Mouse (Mus musculus) small intestine, adult 2 months (tissue): ENCODE results near the gene Th. TPM values are rescaled to one million over a fixed set of nuclear protein-coding genes. Genes with fewer than 3 reads are reported as not detected.

ENCODE experiments used
- H3K27ac ChIP-seq: fragments of 200-500 bp; 2 replicates; pipeline ENCODE4 v1.5.1; 2012; ENCODE audit warnings: low read depth, low read length, control low read depth, inconsistent platforms; ENCODE audit not compliant: insufficient read depth
- H3K27me3 ChIP-seq: fragments of 200-500 bp; 2 replicates; pipeline ENCODE4 v1.6.1; 2012; ENCODE audit warnings: mild to moderate bottlenecking, moderate library complexity, low read length, inconsistent platforms; ENCODE audit not compliant: control insufficient read depth, insufficient read depth
- H3K36me3 ChIP-seq: fragments of 200-500 bp; 2 replicates; pipeline ENCODE4 v1.6.1; 2012; ENCODE audit warnings: mild to moderate bottlenecking, low read length, control low read depth, inconsistent platforms; ENCODE audit not compliant: control insufficient read depth, insufficient read depth
- H3K4me1 ChIP-seq: fragments of 200-500 bp; 2 replicates; pipeline ENCODE4 v1.6.1; 2012; ENCODE audit warnings: low read length, inconsistent platforms, mixed read lengths; ENCODE audit not compliant: control insufficient read depth, insufficient read depth, insufficient read length
- H3K4me3 ChIP-seq: fragments of 200-500 bp; 2 replicates; pipeline ENCODE4 v1.5.1; 2012; ENCODE audit warnings: low read depth, mild to moderate bottlenecking, control low read depth, inconsistent platforms, low read length, moderate library complexity
- CTCF ChIP-seq: fragments of 200-500 bp; IDR thresholded peaks from 2 replicates; pipeline ENCODE4 v1.5.1; 2012; ENCODE audit warnings: low read depth, mild to moderate bottlenecking, control low read depth, inconsistent platforms, low read length, moderate library complexity, mixed read lengths; ENCODE audit not compliant: insufficient replicate concordance, insufficient read length; ENCODE audit errors: extremely low read depth
- POLR2A ChIP-seq: fragments of 200-500 bp; IDR thresholded peaks from 2 replicates; pipeline ENCODE4 v1.6.1; 2012; ENCODE audit warnings: low read depth, mild to moderate bottlenecking, control low read depth, inconsistent platforms, low read length, moderate library complexity
- WGBS: fragments of 180-500 bp; shearing (Covaris S2); methylation state at CpG from one replicate; pipeline ENCODE4 v1.1.7; 2018; 5-methylcytosine and 5-hydroxymethylcytosine counted together
- polyA plus RNA-seq: library from polyadenylated mRNA; depleted of rRNA; stranded (reverse); fragments of >200 nt; gene quantifications from 2 replicates; pipeline ENCODE4 v1.2.3, GENCODE M21; 2012

Gene Th
- polyA plus RNA-seq, 1 experiment: 2.3 TPM

- Histone ChIP-seq H3K27ac (no peak overlapping the region), H3K4me3 (no peak overlapping the region), H3K27me3 (no peaks in the 10 kb centered on the region; the same call in 1 of the 2 replicates), H3K36me3 (no peaks in the 10 kb centered on the region), H3K4me1 (no peaks in the 10 kb centered on the region)
- 5% methylated on average over 1 of the region's 1 CpGs for WGBS
- no peak for TF ChIP-seq POLR2A
Observed at GRCm38 (mm10) chr7:142949568-142949967, 18.6 kb upstream of the Th start.

- Histone ChIP-seq H3K36me3 (no peaks in the 10 kb centered on the region), H3K4me1 (peaks cover 5% of the 10 kb centered on the region; the same call in 1 of the 2 replicates), H3K27ac (no peak overlapping the region), H3K27me3 (no peaks in the 10 kb centered on the region), H3K4me3 (no peak overlapping the region)
- no peak for TF ChIP-seq POLR2A
- TF ChIP-seq CTCF: no peak
Observed at GRCm38 (mm10) chr7:142937631-142938030, 6.7 kb upstream of the Th start.

DNA sequence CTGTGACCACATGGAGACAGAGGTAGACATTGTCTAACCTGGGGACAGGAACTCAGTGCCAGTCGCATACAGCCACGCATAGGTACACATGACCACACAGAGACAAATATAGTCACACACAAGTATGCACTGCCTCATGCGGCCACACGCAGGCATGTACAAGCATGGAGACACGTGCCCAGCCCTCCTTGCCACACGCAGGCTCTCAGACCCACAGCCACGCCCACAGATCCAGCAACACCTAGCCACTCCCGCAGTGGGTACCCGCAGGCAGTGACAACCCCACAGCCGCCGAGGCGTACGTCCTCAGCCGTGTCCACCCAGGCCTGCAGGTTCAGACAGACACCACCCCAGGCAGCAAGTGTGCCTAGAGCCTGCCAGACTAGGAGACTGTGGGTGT lies 4.8 kb upstream of the Th start:
- no peaks in the 10 kb centered on the region for H3K36me3 ChIP-seq
- no peak overlapping the region for H3K27ac ChIP-seq
- TF ChIP-seq POLR2A: no peak
- no peak for TF ChIP-seq CTCF
- H3K27me3 ChIP-seq: no peaks in the 10 kb centered on the region
- H3K4me1 ChIP-seq: peaks cover 11% of the 10 kb centered on the region; the same call in 1 of the 2 replicates
- no peak overlapping the region for H3K4me3 ChIP-seq
- WGBS: 29% methylated on average over 14 of the region's 14 CpGs

- peak overlapping the region; percentile 28; the same call in 1 of the 2 replicates for H3K27ac ChIP-seq
- no peaks in the 10 kb centered on the region for H3K27me3 ChIP-seq
- H3K4me3 ChIP-seq: no peak overlapping the region
- H3K4me1 ChIP-seq: peaks cover 12% of the 10 kb centered on the region
- TF ChIP-seq POLR2A: no peak
- no peak for TF ChIP-seq CTCF
- H3K36me3 ChIP-seq: no peaks in the 10 kb centered on the region
- WGBS: 30% methylated on average over 3 of the region's 3 CpGs
Observed at GRCm38 (mm10) chr7:142932469-142932868, 1.5 kb upstream of the Th start.

DNA sequence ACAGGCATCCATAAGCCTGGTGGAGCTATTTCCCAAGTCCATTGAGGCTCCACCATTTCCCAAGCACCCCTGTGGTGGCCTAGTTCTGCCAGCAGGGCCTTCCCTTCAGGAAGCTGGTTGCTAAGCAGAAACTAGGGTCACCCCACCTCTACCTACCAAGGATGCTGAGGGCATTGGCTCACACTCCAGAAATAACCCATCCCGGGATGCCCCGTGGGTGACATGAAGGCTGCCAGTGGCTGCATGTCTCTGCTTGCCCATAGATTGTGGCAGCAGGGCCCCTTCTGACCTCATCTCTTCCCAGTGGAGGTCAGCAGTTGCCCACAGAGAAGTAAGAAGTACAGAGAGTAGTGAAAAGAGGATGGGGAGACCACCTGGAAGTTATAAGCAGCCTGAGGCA lies 1.4 kb downstream of the Th start:
- Histone ChIP-seq H3K27me3 (no peaks in the 10 kb centered on the region), H3K4me1 (peaks cover 7% of the 10 kb centered on the region), H3K36me3 (no peaks in the 10 kb centered on the region), H3K27ac (no peak overlapping the region), H3K4me3 (no peak overlapping the region)
- TF ChIP-seq CTCF (no peak), POLR2A (no peak)
- WGBS: 87% methylated on average over 2 of the region's 2 CpGs

GRCm38 (mm10) chr7:142927293-142927692 lies 3.6 kb downstream of the Th start:
- Histone ChIP-seq H3K27ac (no peak overlapping the region), H3K27me3 (no peaks in the 10 kb centered on the region), H3K4me3 (no peak overlapping the region), H3K36me3 (no peaks in the 10 kb centered on the region), H3K4me1 (peaks cover 6% of the 10 kb centered on the region)
- no peak for TF ChIP-seq CTCF
- WGBS: 32% methylated on average over 8 of the region's 8 CpGs

DNA sequence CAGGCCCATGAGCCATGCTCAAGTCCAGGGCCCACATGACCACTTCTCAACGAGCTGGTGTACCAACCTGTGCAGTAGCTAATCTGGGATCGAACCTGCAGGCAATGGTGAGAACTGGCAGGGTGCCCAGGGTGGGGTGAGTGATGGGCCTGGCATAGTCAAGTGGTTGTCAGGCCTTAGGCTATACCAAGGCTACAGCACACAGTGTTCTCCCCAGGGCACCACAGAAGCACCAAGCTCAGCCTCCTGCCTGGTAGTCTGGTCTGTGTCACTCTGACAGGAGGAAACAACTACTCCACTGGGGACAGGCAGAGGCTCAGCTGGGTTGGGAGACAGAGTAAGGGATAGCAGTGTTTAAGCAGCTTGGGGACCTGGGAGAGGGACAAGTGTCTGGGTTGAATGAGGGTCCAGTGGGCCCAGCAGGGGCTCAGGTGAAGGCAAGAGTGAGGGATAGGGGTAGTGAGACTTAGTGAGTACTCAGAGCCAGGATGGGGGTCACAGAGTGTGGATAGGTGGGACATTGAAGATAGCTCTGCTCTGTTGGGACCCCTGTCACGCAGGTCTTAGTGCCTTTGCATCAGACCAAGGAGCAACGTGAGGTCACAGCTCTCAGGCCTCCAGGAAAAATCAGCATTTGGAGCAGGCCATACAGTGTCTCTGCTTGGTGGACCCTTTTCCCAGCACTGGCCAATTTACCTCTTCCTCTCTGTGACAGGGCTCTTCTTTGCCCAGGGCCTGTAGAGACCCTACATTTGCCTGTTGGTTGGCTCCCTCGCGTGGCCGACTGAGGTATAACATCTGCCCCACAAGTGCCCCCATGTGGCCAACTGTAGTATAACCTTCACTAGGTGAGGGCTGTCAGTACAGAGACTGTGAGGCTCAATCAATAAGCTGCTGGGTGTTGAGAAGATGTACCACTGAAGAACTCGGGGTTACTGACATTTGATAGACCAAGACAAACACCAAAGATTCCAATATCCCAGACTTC lies 12.0 kb downstream of the Th start:
- no peak; the same call in 1 of the 2 replicates for TF ChIP-seq POLR2A
- TF ChIP-seq CTCF: peak; percentile 100
- H3K36me3 ChIP-seq: no peaks in the 10 kb centered on the region
- WGBS: 35% methylated on average over 8 of the region's 8 CpGs
- no peak overlapping the region for H3K27ac ChIP-seq
- H3K4me3 ChIP-seq: no peak overlapping the region
- H3K4me1 ChIP-seq: no peaks in the 10 kb centered on the region
- no peaks in the 10 kb centered on the region for H3K27me3 ChIP-seq

GRCm38 (mm10) chr7:142917659-142918058 lies 13.3 kb downstream of the Th start:
- 69% methylated on average over 5 of the region's 5 CpGs for WGBS

More at GRCm38 (mm10) chr7:142917659-142918058, 13.3 kb downstream of the Th start:
- Histone ChIP-seq H3K27me3 (no peaks in the 10 kb centered on the region), H3K4me1 (no peaks in the 10 kb centered on the region), H3K27ac (no peak overlapping the region), H3K4me3 (no peak overlapping the region), H3K36me3 (no peaks in the 10 kb centered on the region)
- TF ChIP-seq CTCF (no peak), POLR2A (no peak)
